Mouse (Mus musculus) liver, embryonic 14 days (tissue): Measurements from ENCODE around the gene Arl9. TPM values are rescaled to one million over a fixed set of nuclear protein-coding genes. Genes with fewer than 3 reads are reported as not detected.

Source experiments
- polyA plus RNA-seq: library from polyadenylated mRNA; depleted of rRNA; stranded (reverse); fragments of >200 nt; gene quantifications from 2 replicates; pipeline ENCODE4 v1.2.3, GENCODE M21; 2012; rRNA removed

Gene Arl9
- polyA plus RNA-seq: 0.32 and 0.54 TPM in 2 replicates

GRCm38 (mm10) chr5:77004051-77004821 lies at the start of gene Arl9:
Gene Arl9 (plus strand): TSS chr5:77004055.

GRCm38 (mm10) chr5:76974554-76975285 lies 29.1 kb upstream of the Arl9 start, which contains the start of gene Srp72:
Gene Srp72 (plus strand): TSS chr5:76974683.

DNA sequence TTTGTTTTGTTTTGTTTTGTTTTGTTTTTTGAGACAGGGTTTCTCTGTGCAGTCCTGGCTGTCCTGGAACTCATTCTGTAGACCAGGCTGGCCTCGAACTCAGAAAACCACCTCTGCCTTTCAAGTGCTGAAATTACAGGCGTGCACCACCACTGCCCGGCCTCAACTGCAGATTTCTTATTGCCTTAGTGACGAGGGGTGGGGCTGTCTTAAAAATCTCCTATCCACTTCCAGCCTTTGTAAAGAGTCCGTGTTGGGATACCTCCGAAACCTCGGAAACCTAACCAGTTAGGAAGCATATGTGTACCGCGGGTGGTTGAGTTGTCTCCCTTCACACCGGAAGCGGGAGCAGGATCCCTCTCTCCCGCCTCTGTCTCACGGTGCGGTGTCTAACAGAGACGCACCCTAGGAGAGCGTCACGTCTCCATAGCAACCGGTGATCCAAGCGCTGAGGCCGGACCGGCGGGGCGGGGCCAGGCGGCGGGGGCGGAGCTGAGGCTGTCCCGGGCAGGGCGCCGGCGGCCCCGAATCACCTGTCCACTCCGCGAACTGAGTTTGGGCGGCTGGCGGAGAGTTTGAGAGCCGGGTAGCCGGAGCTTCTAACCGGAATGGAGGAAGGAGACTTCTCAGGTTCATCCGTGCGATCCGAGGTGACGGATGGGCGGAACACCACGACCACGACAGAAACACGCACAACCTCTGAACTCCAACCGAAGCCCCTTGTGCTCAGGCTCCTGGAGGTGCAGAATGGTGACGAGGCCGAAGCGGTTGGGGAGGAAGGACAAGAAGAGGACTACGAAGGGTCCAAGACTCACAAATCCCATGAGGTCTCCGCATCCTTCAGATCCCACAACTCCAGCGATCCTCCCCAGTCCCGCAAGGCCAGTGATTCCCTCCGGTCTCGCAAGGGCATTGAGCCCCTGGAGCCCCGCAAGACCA lies 12.0 kb downstream of the Arl9 start, which contains the start of gene Thegl:
Gene Thegl (plus strand): TSS at position 480 of the 939 bp plus-strand sequence.

Other genes with a start within 250 kb of the Arl9 start
- 6.5 and 7.3 TPM in 2 replicates for gene Aasdh, start 98.5 kb upstream of the Arl9 start, polyA plus RNA-seq
- gene Paics, start 52.7 kb upstream of the Arl9 start, polyA plus RNA-seq: 80.1 and 97.5 TPM in 2 replicates
- gene Ppat, start 52.5 kb upstream of the Arl9 start, polyA plus RNA-seq: 16.1 and 18.6 TPM in 2 replicates
- 35.0 and 39.0 TPM in 2 replicates for gene Srp72, start 29.4 kb upstream of the Arl9 start, polyA plus RNA-seq
- 0.12 and 0.22 TPM in 2 replicates for gene Thegl, start 12.0 kb downstream of the Arl9 start, polyA plus RNA-seq
- 0.62 and 0.71 TPM in 2 replicates for gene Hopx, start 111.1 kb downstream of the Arl9 start, polyA plus RNA-seq
- gene Spink2, start 207.4 kb downstream of the Arl9 start, polyA plus RNA-seq: 0.05 TPM in 1 of 2 replicates, not detected in the other